Mouse (Mus musculus): Measurements from ENCODE around the gene Rag2.

- no peak for TF ChIP-seq CTCF (conservative IDR thresholded peaks at IDR 0.05; ENCODE audit: low read length)
- TF ChIP-seq POU5F1 (IDR thresholded peaks at IDR 0.05; ENCODE audit: borderline replicate concordance, low read length): no peak
- no peak for TF ChIP-seq NANOG (IDR thresholded peaks at IDR 0.05; ENCODE audit: borderline replicate concordance, low read length)
These were observed 8.8 kb upstream of the Rag2 start for GRCm38 (mm10) chr2:101615464-101616305.

Measured in E14TG2a.4 (cell line).